Mouse (Mus musculus) heart, adult 2 months (tissue): ENCODE data around the gene Prpf4b. TPM values are rescaled to one million over a fixed set of nuclear protein-coding genes. Genes with fewer than 3 reads are reported as not detected.

Source experiments
- DNase-seq, 2 experiments: peaks; one replicate each; pipeline ENCODE4 v3.0.0; 2021
- H3K27ac ChIP-seq: fragments of 200-600 bp; 2 replicates; pipeline ENCODE4 v1.8.1; 2022
- H3K27me3 ChIP-seq: fragments of 200-500 bp; 2 replicates; pipeline ENCODE4 v1.6.1; 2012; ENCODE audit warnings: mild to moderate bottlenecking, low read length, inconsistent platforms, mixed read lengths; ENCODE audit not compliant: control insufficient read depth, insufficient read depth
- H3K36me3 ChIP-seq: fragments of 200-500 bp; 2 replicates; pipeline ENCODE4 v1.6.1; 2012; ENCODE audit warnings: low read length, inconsistent platforms; ENCODE audit not compliant: control insufficient read depth, insufficient read depth
- H3K4me1 ChIP-seq: fragments of 200-500 bp; 2 replicates; pipeline ENCODE4 v1.6.1; 2011; ENCODE audit warnings: low read length; ENCODE audit not compliant: control insufficient read depth, insufficient read depth
- H3K4me3 ChIP-seq: fragments of 200-600 bp; 2 replicates; pipeline ENCODE4 v1.8.1; 2022
- H3K79me2 ChIP-seq: fragments of 200-500 bp; replicated peaks from 2 replicates; pipeline ENCODE4 v1.6.1; 2012; ENCODE audit warnings: mild to moderate bottlenecking, inconsistent platforms, low read length, moderate library complexity, mixed read lengths; ENCODE audit not compliant: control insufficient read depth, insufficient read depth
- H3K9ac ChIP-seq: fragments of 200-500 bp; 2 replicates; pipeline ENCODE4 v1.6.1; 2012; ENCODE audit warnings: low read depth, mild to moderate bottlenecking, control low read depth, inconsistent platforms, low read length, mixed read lengths
- CTCF ChIP-seq: fragments of 200-600 bp; IDR thresholded peaks from 2 replicates; pipeline ENCODE4 v1.8.1; 2022; ENCODE audit warnings: antibody characterized with exemption, mild to moderate bottlenecking, moderate library complexity
- EP300 ChIP-seq: fragments of 200-500 bp; IDR thresholded peaks from 2 replicates; pipeline ENCODE4 v1.6.1; 2011; ENCODE audit warnings: low read depth, low read length, control low read depth; ENCODE audit not compliant: insufficient read depth
- POLR2A ChIP-seq: fragments of 200-500 bp; IDR thresholded peaks from 2 replicates; pipeline ENCODE4 v1.6.1; 2011; ENCODE audit warnings: mild to moderate bottlenecking, low read depth, low read length, control low read depth; ENCODE audit not compliant: insufficient read depth
- WGBS: fragments of 180-500 bp; shearing (Covaris S2); methylation state at CpG from one replicate; pipeline ENCODE4 v1.1.7; 2018; 5-methylcytosine and 5-hydroxymethylcytosine counted together
- intact Hi-C: fragments of 180-260 bp; cut with DNase I; formaldehyde crosslinking; loops from one replicate; pipeline ENCODE4 v1.15.1; 2025
- polyA plus RNA-seq: library from polyadenylated mRNA; depleted of rRNA; stranded (reverse); fragments of >200 nt; gene quantifications from 2 replicates; pipeline ENCODE4 v1.2.3, GENCODE M21; 2012
- total RNA-seq, 2 experiments: library from RNA; stranded (reverse); gene quantifications; 2 replicates each; pipeline ENCODE4 v1.2.3; 2021

Prpf4b gene
- total and polyA plus RNA-seq, 3 experiments, result 11.2 to 32.8 (median 32.1) TPM

GRCm38 (mm10) chr13:34875741-34876445 lies 791 bp downstream of the Prpf4b start:
- Histone ChIP-seq H3K4me1 (peaks cover 14% of the 10 kb centered on the region), H3K9ac (peak overlapping the region; percentile 99), H3K4me3 (peak overlapping the region; percentile 90), H3K27ac (peak overlapping the region; percentile 95), H3K36me3 (peaks cover 12% of the 10 kb centered on the region), H3K79me2 (peaks cover 7% of the 10 kb centered on the region), H3K27me3 (no peaks in the 10 kb centered on the region)
- intact Hi-C loops, result loop anchor here (1.0 kb wide), 1 partner anchor 118 kb away; no protein-coding TSS in a partner anchor
- peak in 1 of 2 experiments; percentile 82 for DNase-seq
- under 1% methylated on average over 50 of the region's 50 CpGs for WGBS
- TF ChIP-seq EP300 (no peak), CTCF (peak; percentile 75), POLR2A (no peak)

DNA sequence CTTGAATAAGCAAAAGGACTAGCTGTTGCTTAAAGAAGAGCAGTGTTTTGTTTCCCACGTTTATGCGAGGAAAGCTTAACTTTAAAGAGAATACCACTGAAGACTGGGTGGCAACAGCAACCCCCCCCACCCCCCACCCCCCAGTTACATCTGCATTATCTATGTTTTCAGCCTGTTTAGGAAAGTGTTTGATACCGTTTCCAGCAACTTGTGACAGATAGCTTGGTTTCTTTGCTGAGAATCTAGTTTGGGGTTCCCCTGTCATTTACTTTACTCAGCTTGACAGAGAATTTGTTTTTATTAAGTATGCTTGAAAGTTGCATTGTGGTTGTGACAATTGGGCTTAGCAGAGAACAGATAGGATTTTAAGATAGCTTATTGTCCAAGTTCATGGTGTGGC lies 1.4 kb downstream of the Prpf4b start:
- DNase-seq, result no peak
- 3% methylated on average over 3 of the region's 3 CpGs for WGBS
- H3K36me3 ChIP-seq, result peaks cover 12% of the 10 kb centered on the region
- TF ChIP-seq POLR2A (no peak), EP300 (no peak), CTCF (no peak)
- peak overlapping the region; percentile 90 for H3K4me3 ChIP-seq
- intact Hi-C loops, result loop anchor here (1.0 kb wide), 1 partner anchor 118 kb away; no protein-coding TSS in a partner anchor
- H3K4me1 ChIP-seq, result peaks cover 14% of the 10 kb centered on the region
- H3K27me3 ChIP-seq, result no peaks in the 10 kb centered on the region
- H3K27ac ChIP-seq, result peak overlapping the region; percentile 95
- peak overlapping the region; percentile 9; the same call in 1 of the 2 replicates for H3K9ac ChIP-seq
- peaks cover 9% of the 10 kb centered on the region for H3K79me2 ChIP-seq

GRCm38 (mm10) chr13:34892871-34893270 lies 17.8 kb downstream of the Prpf4b start:
- no peak for DNase-seq
- 95% methylated on average over 1 of the region's 1 CpGs for WGBS
- H3K4me1 ChIP-seq, result no peaks in the 10 kb centered on the region; the same call in 1 of the 2 replicates
- TF ChIP-seq EP300, result no peak
- TF ChIP-seq POLR2A, result no peak
- H3K36me3 ChIP-seq, result peaks cover 23% of the 10 kb centered on the region
- no peak overlapping the region for H3K9ac ChIP-seq
- H3K27ac ChIP-seq, result no peak overlapping the region
- intact Hi-C loops, result no loop called here
- no peak overlapping the region for H3K4me3 ChIP-seq
- no peaks in the 10 kb centered on the region for H3K79me2 ChIP-seq
- no peaks in the 10 kb centered on the region for H3K27me3 ChIP-seq

- Histone ChIP-seq H3K36me3 (no peaks in the 10 kb centered on the region), H3K4me3 (no peak overlapping the region), H3K27me3 (no peaks in the 10 kb centered on the region), H3K9ac (no peak overlapping the region), H3K4me1 (no peaks in the 10 kb centered on the region; the same call in none of the 2 replicates), H3K79me2 (no peaks in the 10 kb centered on the region), H3K27ac (no peak overlapping the region)
- WGBS, result 79% methylated on average over 9 of the region's 9 CpGs
- TF ChIP-seq EP300, result no peak
- TF ChIP-seq CTCF, result no peak
- TF ChIP-seq POLR2A, result no peak
- intact Hi-C loops, result no loop called here
- no peak for DNase-seq
Observed at GRCm38 (mm10) chr13:34914614-34915013, 39.5 kb downstream of the Prpf4b start.

GRCm38 (mm10) chr13:34916520-34917167 lies 41.5 kb downstream of the Prpf4b start:
- DNase-seq, result peak; percentile 3 to 23
- Histone ChIP-seq H3K4me1 (no peaks in the 10 kb centered on the region; the same call in 1 of the 2 replicates), H3K36me3 (no peaks in the 10 kb centered on the region), H3K79me2 (no peaks in the 10 kb centered on the region), H3K27ac (no peak overlapping the region), H3K4me3 (peak overlapping the region; percentile 24; the same call in 1 of the 2 replicates), H3K9ac (0 out of 2 replicates have a peak overlapping the region, but pooled peaks have one; percentile 30), H3K27me3 (no peaks in the 10 kb centered on the region)
- intact Hi-C loops, result no loop called here
- no peak for TF ChIP-seq CTCF
- WGBS, result 15% methylated on average over 37 of the region's 37 CpGs

- Histone ChIP-seq H3K4me1 (no peaks in the 10 kb centered on the region), H3K27ac (no peak within 1 kb of the TSS), H3K9ac (no peak within 1 kb of the TSS), H3K36me3 (no peaks in the 10 kb centered on the region), H3K4me3 (no peak within 1 kb of the TSS), H3K79me2 (no peaks in the 10 kb centered on the region), H3K27me3 (no peaks in the 10 kb centered on the region)
- DNase-seq, result no peak
- intact Hi-C loops, result no loop called here
- TF ChIP-seq CTCF (no peak), POLR2A (no peak), EP300 (no peak)
- 76% methylated on average over 4 of the region's 4 CpGs for WGBS
Observed at GRCm38 (mm10) chr13:34924210-34924609, 49.1 kb downstream of the Prpf4b start, which contains the start of the genes Fam217a and 4933417A18Rik. TSS of gene Fam217a (minus strand) at chr13:34924310. TSS of gene 4933417A18Rik (plus strand) at chr13:34924409.
